Mouse (Mus musculus) spleen, adult 2 months (tissue): ENCODE measurements around the gene Zfp57.

Source experiments
- CTCF ChIP-seq: fragments of 200-500 bp; IDR thresholded peaks from 2 replicates; pipeline ENCODE4 v1.5.1; 2011; ENCODE audit warnings: mild to moderate bottlenecking, inconsistent platforms; ENCODE audit not compliant: insufficient read depth, insufficient read length, insufficient replicate concordance; ENCODE audit errors: extremely low read depth
- POLR2A ChIP-seq: fragments of 200-500 bp; IDR thresholded peaks from 2 replicates; pipeline ENCODE4 v1.6.1; 2011; ENCODE audit warnings: low read depth, low read length, inconsistent platforms

- TF ChIP-seq CTCF (no peak), POLR2A (no peak)
These were observed 46.5 kb downstream of the Zfp57 start for GRCm38 (mm10) chr17:37047332-37047976.
